Mouse (Mus musculus): Measurements from ENCODE around the gene Dcdc2a. TPM values are rescaled to one million over a fixed set of nuclear protein-coding genes. Genes with fewer than 3 reads are reported as not detected.

Dcdc2a gene
- polyA plus RNA-seq, 1 experiment: not detected

DNA sequence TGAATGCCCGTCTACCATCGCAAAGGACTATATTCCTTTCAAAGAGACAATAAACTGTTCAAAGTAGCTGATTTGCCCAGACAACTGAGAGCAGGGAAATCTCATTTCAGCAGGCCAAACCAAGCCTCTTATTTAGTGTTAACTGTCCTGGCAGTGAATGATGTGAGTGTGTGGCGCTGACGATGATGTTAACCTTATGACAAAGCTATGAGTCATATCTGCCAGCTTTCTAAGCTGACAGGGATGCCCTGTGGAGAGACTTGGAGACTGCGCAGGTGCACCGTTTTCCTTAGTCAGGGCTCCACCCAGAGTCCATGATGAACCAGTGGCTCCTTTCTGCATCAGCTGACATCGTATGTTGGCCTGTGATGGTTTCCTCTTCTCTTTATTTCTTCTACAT lies 29.3 kb downstream of the Dcdc2a start:
- H3K27me3 ChIP-seq (ENCODE audit: control insufficient read depth): no peaks in the 10 kb centered on the region
- TF ChIP-seq TAL1 (IDR thresholded peaks at IDR 0.05; ENCODE audit: low read length) (no peak), GATA1 (IDR thresholded peaks at IDR 0.05; ENCODE audit: low read length) (no peak)
- no peaks in the 10 kb centered on the region for H3K9me3 ChIP-seq (ENCODE audit: control insufficient read depth, low read length)
- H3K4me3 ChIP-seq (replicated peaks): no peak overlapping the region
- no peaks in the 10 kb centered on the region for H3K36me3 ChIP-seq (ENCODE audit: control insufficient read depth)
- no peaks in the 10 kb centered on the region for H3K4me1 ChIP-seq (ENCODE audit: control insufficient read depth)

DNA sequence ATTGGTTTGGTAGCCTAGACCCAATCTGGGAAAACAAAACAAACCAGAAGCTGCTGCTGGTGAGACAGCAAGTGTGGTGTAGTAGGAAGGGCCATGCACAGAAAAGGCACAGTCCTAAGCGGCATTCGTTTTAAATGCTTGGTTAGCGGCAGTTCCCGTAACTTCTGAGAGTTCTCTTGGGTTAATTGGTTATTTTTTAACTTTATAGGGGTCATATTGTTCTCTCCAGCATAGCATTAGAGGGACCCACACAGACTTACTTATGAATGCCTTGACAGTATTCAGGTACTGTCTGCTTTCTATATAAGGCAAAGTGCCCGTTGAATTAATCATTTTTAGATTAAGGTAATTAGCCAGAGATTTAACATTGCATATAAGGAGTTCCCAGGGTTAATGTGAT lies 35.5 kb downstream of the Dcdc2a start:
- Histone ChIP-seq H3K36me3 (ENCODE audit: control insufficient read depth) (no peaks in the 10 kb centered on the region), H3K4me3 (replicated peaks) (no peak overlapping the region), H3K27me3 (ENCODE audit: control insufficient read depth) (no peaks in the 10 kb centered on the region), H3K4me1 (ENCODE audit: control insufficient read depth) (no peaks in the 10 kb centered on the region), H3K9me3 (ENCODE audit: control insufficient read depth, low read length) (no peaks in the 10 kb centered on the region)
- TF ChIP-seq GATA1 (IDR thresholded peaks at IDR 0.05; ENCODE audit: low read length) (no peak), TAL1 (IDR thresholded peaks at IDR 0.05; ENCODE audit: low read length) (no peak)

DNA sequence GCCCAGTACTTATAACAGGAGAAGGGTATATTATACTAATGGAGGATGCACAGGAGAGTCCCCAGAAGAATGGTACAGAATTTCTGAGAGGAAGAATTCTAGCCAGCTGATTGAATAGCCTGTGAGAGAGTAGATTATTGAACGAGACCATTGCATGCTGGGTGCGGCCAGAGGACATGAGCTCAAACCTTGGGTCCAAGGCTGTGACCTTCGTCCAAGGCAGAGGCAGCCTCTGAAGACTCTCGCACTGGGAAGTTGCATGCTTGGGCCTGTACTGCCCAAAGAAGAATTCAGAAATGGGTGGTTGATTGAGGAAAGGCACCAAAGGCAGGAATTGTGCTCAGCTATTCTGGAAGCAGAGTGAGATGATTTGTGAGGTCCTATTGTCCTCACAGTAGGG lies 38.0 kb downstream of the Dcdc2a start:
- no peak for TF ChIP-seq TAL1 (IDR thresholded peaks at IDR 0.05; ENCODE audit: low read length)
- no peak for TF ChIP-seq GATA1 (IDR thresholded peaks at IDR 0.05; ENCODE audit: low read length)

DNA sequence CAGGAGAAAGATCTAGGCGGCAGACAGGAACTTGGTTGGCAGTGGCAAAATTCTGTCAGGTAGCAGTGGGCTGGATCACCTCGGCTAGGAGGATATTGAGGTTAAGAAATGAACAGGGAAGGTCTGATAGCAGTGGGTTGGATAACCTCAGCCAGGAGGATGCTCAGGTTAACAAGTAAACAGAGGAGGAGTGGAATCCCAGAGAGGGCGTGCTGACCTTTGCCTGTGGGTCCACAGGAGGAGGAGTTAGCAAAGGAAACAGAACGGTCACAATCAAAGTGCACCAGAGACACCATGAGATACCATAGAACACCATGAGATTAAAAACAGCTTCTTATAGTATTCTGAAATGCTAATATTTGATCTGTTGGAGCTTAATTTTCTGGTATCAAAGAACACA lies 38.6 kb downstream of the Dcdc2a start:
- no peaks in the 10 kb centered on the region for H3K4me1 ChIP-seq (ENCODE audit: control insufficient read depth)
- H3K4me3 ChIP-seq (replicated peaks): no peak overlapping the region
- H3K36me3 ChIP-seq (ENCODE audit: control insufficient read depth): no peaks in the 10 kb centered on the region
- H3K9me3 ChIP-seq (ENCODE audit: control insufficient read depth, low read length): no peaks in the 10 kb centered on the region
- no peak for TF ChIP-seq GATA1 (IDR thresholded peaks at IDR 0.05; ENCODE audit: low read length)
- TF ChIP-seq TAL1 (IDR thresholded peaks at IDR 0.05; ENCODE audit: low read length): no peak
- H3K27me3 ChIP-seq (ENCODE audit: control insufficient read depth): no peaks in the 10 kb centered on the region

More for the DNA sequence above, 38.0 kb downstream of the Dcdc2a start:
- Histone ChIP-seq H3K27me3 (ENCODE audit: control insufficient read depth) (no peaks in the 10 kb centered on the region), H3K4me3 (replicated peaks) (no peak overlapping the region), H3K4me1 (ENCODE audit: control insufficient read depth) (no peaks in the 10 kb centered on the region), H3K36me3 (ENCODE audit: control insufficient read depth) (no peaks in the 10 kb centered on the region), H3K9me3 (ENCODE audit: control insufficient read depth, low read length) (no peaks in the 10 kb centered on the region)

DNA sequence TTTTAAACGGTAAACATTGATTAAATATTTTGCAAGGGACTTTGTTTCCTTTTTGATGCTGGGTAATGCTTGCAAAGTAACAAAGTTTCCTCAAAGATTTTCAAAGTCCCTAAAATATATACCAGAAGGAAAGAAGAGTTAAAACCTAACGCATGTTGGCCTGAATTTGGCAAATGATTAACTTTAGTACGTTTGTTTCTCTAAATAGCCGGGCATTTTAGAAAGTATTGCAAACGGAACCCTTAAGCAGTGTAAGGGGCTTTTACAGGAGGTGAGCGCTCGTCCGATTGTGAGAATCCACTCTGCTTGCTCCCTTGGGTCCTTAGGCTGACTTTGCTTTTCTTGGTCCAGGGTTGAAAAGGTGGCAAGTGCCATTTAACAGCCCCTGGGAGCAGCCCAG lies 41.5 kb downstream of the Dcdc2a start:
- no peaks in the 10 kb centered on the region for H3K4me1 ChIP-seq (ENCODE audit: control insufficient read depth)
- no peaks in the 10 kb centered on the region for H3K36me3 ChIP-seq (ENCODE audit: control insufficient read depth)
- H3K9me3 ChIP-seq (ENCODE audit: control insufficient read depth, low read length): no peaks in the 10 kb centered on the region
- TF ChIP-seq TAL1 (IDR thresholded peaks at IDR 0.05; ENCODE audit: low read length): no peak
- TF ChIP-seq GATA1 (IDR thresholded peaks at IDR 0.05; ENCODE audit: low read length): no peak
- no peaks in the 10 kb centered on the region for H3K27me3 ChIP-seq (ENCODE audit: control insufficient read depth)
- no peak overlapping the region for H3K4me3 ChIP-seq (replicated peaks)

DNA sequence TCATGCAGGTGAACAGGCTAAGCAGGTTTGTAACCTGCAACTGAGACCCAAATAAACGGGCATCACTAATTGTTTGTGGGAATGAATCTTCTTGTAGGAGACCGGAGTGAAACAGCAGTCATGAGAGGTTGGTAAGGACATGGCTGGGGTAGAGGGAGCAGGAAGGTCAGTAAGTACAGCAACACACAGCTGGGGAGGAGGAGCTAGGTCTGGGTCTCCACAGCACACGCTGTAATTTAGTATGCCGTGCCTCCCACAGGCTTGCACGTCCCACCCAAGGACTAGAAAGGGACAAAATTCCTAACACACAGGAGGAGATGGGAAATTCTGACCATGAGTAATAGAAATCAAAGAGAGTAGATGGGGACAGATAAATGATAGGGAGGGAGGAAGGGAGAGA lies 42.8 kb downstream of the Dcdc2a start:
- Histone ChIP-seq H3K4me1 (ENCODE audit: control insufficient read depth) (no peaks in the 10 kb centered on the region), H3K9me3 (ENCODE audit: control insufficient read depth, low read length) (no peaks in the 10 kb centered on the region), H3K4me3 (replicated peaks) (no peak overlapping the region), H3K27me3 (ENCODE audit: control insufficient read depth) (no peaks in the 10 kb centered on the region), H3K36me3 (ENCODE audit: control insufficient read depth) (no peaks in the 10 kb centered on the region)
- TF ChIP-seq GATA1 (IDR thresholded peaks at IDR 0.05; ENCODE audit: low read length): no peak
- no peak for TF ChIP-seq TAL1 (IDR thresholded peaks at IDR 0.05; ENCODE audit: low read length)

DNA sequence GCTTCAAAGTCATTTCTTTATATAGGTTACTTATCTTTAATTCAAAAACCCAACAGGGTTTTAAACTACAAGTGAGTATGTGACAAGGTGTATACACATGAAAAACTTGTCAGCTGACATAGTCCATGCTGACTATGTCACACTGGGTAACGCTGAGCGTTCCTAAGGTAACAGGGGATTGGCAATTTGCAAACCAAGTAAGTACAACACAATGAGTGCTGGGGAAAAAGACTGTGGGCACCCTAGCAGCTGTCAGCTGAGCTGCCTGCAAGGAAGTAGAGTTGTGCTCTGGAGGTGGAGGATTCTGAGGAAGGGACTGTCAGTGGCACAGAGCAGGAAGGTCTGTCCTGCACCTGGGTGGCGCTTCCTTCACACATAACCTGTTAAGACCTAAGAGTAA lies 43.7 kb downstream of the Dcdc2a start:
- no peaks in the 10 kb centered on the region for H3K27me3 ChIP-seq (ENCODE audit: control insufficient read depth)
- no peaks in the 10 kb centered on the region for H3K9me3 ChIP-seq (ENCODE audit: control insufficient read depth, low read length)
- H3K4me3 ChIP-seq (replicated peaks): no peak overlapping the region

DNA sequence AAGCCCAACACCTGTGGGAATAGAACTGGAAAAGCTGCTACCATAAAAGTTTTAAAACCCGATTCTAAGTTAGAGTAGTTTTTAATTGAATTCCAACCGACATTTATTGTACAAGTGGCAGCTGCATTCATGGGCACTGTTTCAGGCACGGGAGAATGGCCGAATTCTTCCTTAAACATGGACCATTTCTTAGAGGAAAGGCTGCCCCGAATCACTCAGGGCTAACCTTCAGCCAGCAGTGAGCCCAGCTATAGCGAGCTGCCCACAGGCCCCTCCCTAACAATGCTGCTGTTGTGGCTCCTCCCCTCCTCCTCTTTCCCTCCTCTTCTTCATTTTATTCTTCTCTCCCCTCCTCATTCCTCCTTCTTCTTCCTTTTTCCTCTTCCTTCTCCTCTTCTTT lies 44.8 kb downstream of the Dcdc2a start:
- Histone ChIP-seq H3K27me3 (ENCODE audit: control insufficient read depth) (no peaks in the 10 kb centered on the region), H3K9me3 (ENCODE audit: control insufficient read depth, low read length) (no peaks in the 10 kb centered on the region), H3K36me3 (ENCODE audit: control insufficient read depth) (no peaks in the 10 kb centered on the region), H3K4me3 (replicated peaks) (no peak overlapping the region), H3K4me1 (ENCODE audit: control insufficient read depth) (no peaks in the 10 kb centered on the region)
- TF ChIP-seq TAL1 (IDR thresholded peaks at IDR 0.05; ENCODE audit: low read length): no peak
- no peak for TF ChIP-seq GATA1 (IDR thresholded peaks at IDR 0.05; ENCODE audit: low read length)

More for the DNA sequence above, 43.7 kb downstream of the Dcdc2a start:
- H3K4me1 ChIP-seq (ENCODE audit: control insufficient read depth): no peaks in the 10 kb centered on the region
- no peaks in the 10 kb centered on the region for H3K36me3 ChIP-seq (ENCODE audit: control insufficient read depth)
- no peak for TF ChIP-seq GATA1 (IDR thresholded peaks at IDR 0.05; ENCODE audit: low read length)

DNA sequence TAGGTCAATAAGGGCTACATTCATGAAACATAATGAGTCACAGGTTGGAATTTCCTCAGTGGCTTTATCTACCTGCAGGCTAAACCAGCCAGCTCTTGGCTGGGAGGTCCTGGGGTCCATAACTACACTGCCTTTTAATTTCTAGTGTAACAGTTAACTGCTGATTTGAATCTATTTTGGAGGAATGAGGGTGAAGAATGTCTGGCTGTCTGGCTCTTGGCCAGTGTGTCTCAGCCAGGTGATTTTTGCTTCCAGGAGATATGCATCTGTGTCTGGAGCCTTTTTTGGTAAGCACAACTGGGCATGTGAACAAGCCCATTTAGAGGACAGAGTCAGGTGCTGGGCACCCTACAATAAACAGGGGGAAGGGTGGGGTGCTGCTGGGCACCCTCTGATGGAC lies 49.9 kb downstream of the Dcdc2a start:
- TF ChIP-seq TAL1 (IDR thresholded peaks at IDR 0.05; ENCODE audit: low read length): no peak
- no peak for TF ChIP-seq GATA1 (IDR thresholded peaks at IDR 0.05; ENCODE audit: low read length)
- Histone ChIP-seq H3K36me3 (ENCODE audit: control insufficient read depth) (no peaks in the 10 kb centered on the region), H3K27me3 (ENCODE audit: control insufficient read depth) (no peaks in the 10 kb centered on the region), H3K4me3 (replicated peaks) (no peak overlapping the region), H3K9me3 (ENCODE audit: control insufficient read depth, low read length) (no peaks in the 10 kb centered on the region), H3K4me1 (ENCODE audit: control insufficient read depth) (no peaks in the 10 kb centered on the region; the same call in 1 of the 2 replicates)

DNA sequence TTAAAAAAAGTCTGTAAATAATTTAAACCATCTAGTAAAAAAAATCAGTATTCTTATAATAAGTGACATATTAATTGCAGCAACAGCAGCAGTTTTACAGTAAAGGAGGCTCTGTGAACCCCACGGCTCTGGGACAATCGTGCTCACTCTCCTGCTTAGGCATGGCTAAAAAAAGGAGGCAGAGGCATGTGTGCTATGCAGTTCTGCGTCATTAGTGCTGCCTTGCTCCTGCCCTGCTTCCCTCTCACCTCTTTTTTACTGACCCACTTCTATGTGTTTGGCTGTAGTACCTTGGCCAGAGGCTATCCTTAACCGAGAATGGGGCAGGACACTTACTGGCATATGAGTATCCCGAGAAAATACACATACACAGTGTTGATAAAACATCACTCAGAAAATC lies 50.9 kb downstream of the Dcdc2a start:
- Histone ChIP-seq H3K27me3 (ENCODE audit: control insufficient read depth) (no peaks in the 10 kb centered on the region), H3K4me3 (replicated peaks) (no peak overlapping the region), H3K4me1 (ENCODE audit: control insufficient read depth) (no peaks in the 10 kb centered on the region; the same call in 1 of the 2 replicates), H3K9me3 (ENCODE audit: control insufficient read depth, low read length) (no peaks in the 10 kb centered on the region), H3K36me3 (ENCODE audit: control insufficient read depth) (no peaks in the 10 kb centered on the region)
- TF ChIP-seq GATA1 (IDR thresholded peaks at IDR 0.05; ENCODE audit: low read length) (no peak), TAL1 (IDR thresholded peaks at IDR 0.05; ENCODE audit: low read length) (no peak)

All from erythroblast, embryonic 14.5 days (primary cell).